Mouse (Mus musculus) E14TG2a.4 (cell line): ENCODE results near the gene 1500009C09Rik.

ENCODE experiments used
- H3K27me3 ChIP-seq: 2 replicates; pipeline ENCODE4 v1.6.1; 2014; ENCODE audit warnings: low read length, control low read depth; ENCODE audit not compliant: insufficient read depth
- H3K36me3 ChIP-seq: 2 replicates; pipeline ENCODE4 v1.6.1; 2014; ENCODE audit warnings: low read length, control low read depth; ENCODE audit not compliant: insufficient read depth
- H3K4me1 ChIP-seq: replicated peaks from 2 replicates; pipeline ENCODE4 v1.6.1; 2014; ENCODE audit warnings: low read depth, low read length, control low read depth
- H3K4me3 ChIP-seq: replicated peaks from 2 replicates; pipeline ENCODE4 v1.5.1; 2014; ENCODE audit warnings: mild to moderate bottlenecking, low read length
- H3K9me3 ChIP-seq: 2 replicates; pipeline ENCODE4 v1.6.1; 2014; ENCODE audit warnings: low read length, control low read depth
- CTCF ChIP-seq: conservative IDR thresholded peaks from 2 replicates; pipeline ENCODE4 v1.5.1; 2014; ENCODE audit warnings: low read length
- NANOG ChIP-seq: IDR thresholded peaks from 2 replicates; pipeline ENCODE4 v1.6.1; 2014; ENCODE audit warnings: borderline replicate concordance, low read length, mixed read lengths
- POU5F1 ChIP-seq: IDR thresholded peaks from 2 replicates; pipeline ENCODE4 v1.6.1; 2014; ENCODE audit warnings: low read length, borderline replicate concordance

1500009C09Rik gene

GRCm38 (mm10) chr15:82298764-82299561 is 46.8 kb downstream of the 1500009C09Rik start, which contains the start of gene Wbp2nl:
Wbp2nl (plus strand) TSS chr15:82298954.
- Histone ChIP-seq H3K27me3 (peaks cover 21% of the 10 kb centered on the region), H3K4me1 (peaks cover 20% of the 10 kb centered on the region), H3K4me3 (peak within 1 kb of the TSS; percentile 77), H3K9me3 (no peaks in the 10 kb centered on the region), H3K36me3 (no peaks in the 10 kb centered on the region)
- no peak for TF ChIP-seq POU5F1
- TF ChIP-seq CTCF = no peak
- no peak for TF ChIP-seq NANOG

GRCm38 (mm10) chr15:82307107-82307506 is 54.9 kb downstream of the 1500009C09Rik start:
- Histone ChIP-seq H3K36me3 (no peaks in the 10 kb centered on the region), H3K4me3 (no peak overlapping the region), H3K9me3 (no peaks in the 10 kb centered on the region), H3K4me1 (peaks cover 8% of the 10 kb centered on the region), H3K27me3 (no peaks in the 10 kb centered on the region)
- TF ChIP-seq POU5F1 (no peak), NANOG (no peak)

GRCm38 (mm10) chr15:82308416-82308815 is 56.2 kb downstream of the 1500009C09Rik start:
- Histone ChIP-seq H3K9me3 (no peaks in the 10 kb centered on the region), H3K36me3 (no peaks in the 10 kb centered on the region), H3K27me3 (no peaks in the 10 kb centered on the region), H3K4me1 (peaks cover 4% of the 10 kb centered on the region), H3K4me3 (no peak overlapping the region)
- TF ChIP-seq POU5F1 (no peak), CTCF (no peak), NANOG (no peak)
